Comparison of ENCODE assay signal across 23 mouse cellular contexts in genomic region chr4:130893688-130894087, GRCm38 (mm10). TPM values are rescaled to one million over a fixed set of nuclear protein-coding genes. Genes with fewer than 3 reads are reported as not detected.
DNase-seq lines count a peak whose midpoint lies in the region; ATAC-seq and TF ChIP-seq lines count a peak whose summit lies in the region.
"Had no signal": no experiment of that assay in that cellular context is flagged by ENCODE, and none has a peak within 500 bp of the region (broad histone marks: within the 10 kb centered on the region; RNA-seq: fewer than 3 reads in every experiment).

No protein-coding gene starts in this region.

- WGBS in bone marrow, adult 2 months = 64% methylated on average over 5 of the region's 5 CpGs

- no peaks in the 10 kb centered on the region for H3K4me1 ChIP-seq in bone marrow, adult 2 months (ENCODE audit: control insufficient read depth, insufficient read depth, low read length)

- TF ChIP-seq CTCF in layer of hippocampus, adult 2 months (conservative IDR thresholded peaks at IDR 0.05) = peak; percentile 63
- 0 out of 2 replicates have a peak, but pooled peaks have one; percentile 0 for TF ChIP-seq CTCF in bone marrow, adult 2 months (IDR thresholded peaks at IDR 0.05; ENCODE audit: control insufficient read depth, insufficient read depth, low read length)

- ATAC-seq in cerebellum, adult (ENCODE audit: insufficient number of reproducible peaks, low FRiP score, low TSS enrichment) = no peak
- ATAC-seq: forebrain, embryonic 13.5 days; hindbrain, embryonic 16.5 days had no signal

- H3K27ac ChIP-seq in layer of hippocampus, adult 2 months = no peak overlapping the region
- H3K27ac ChIP-seq in bone marrow, adult 2 months (ENCODE audit: control insufficient read depth, insufficient read depth, low read depth, low read length, poor library complexity) = no peak overlapping the region
- H3K27ac ChIP-seq: forebrain, embryonic 13.5 days; heart, embryonic 13.5 days; limb, embryonic 12.5 days; macrophage; midbrain, embryonic 12.5 days had no signal

- no peak for TF ChIP-seq POLR2A in bone marrow, adult 2 months (IDR thresholded peaks at IDR 0.05; ENCODE audit: borderline replicate concordance, control insufficient read depth, low read depth, low read length)

- no peak overlapping the region for H3K4me3 ChIP-seq in layer of hippocampus, adult 2 months
- no peak overlapping the region for H3K4me3 ChIP-seq in bone marrow, adult 2 months (replicated peaks; ENCODE audit: control insufficient read depth, low read depth, low read length)
- H3K4me3 ChIP-seq: forebrain, embryonic 13.5 days; heart, embryonic 13.5 days; limb, embryonic 12.5 days; midbrain, embryonic 12.5 days had no signal

- no peak for DNase-seq in layer of hippocampus, adult 2 months (ENCODE audit: low spot score in 2 of 2)
- DNase-seq in layer of hippocampus, adult 18-20 months (ENCODE audit: low spot score in 2 of 2) = no peak
- DNase-seq in thymus, postnatal 14 days = peak; percentile 43
- no peak for DNase-seq in thymus, postnatal 25 days
- no peak for DNase-seq in lung, postnatal 36 days
- DNase-seq: adrenal gland, postnatal 14 days; cerebellum, adult 9-11 months; heart, postnatal 36 days; kidney, adult 9 months; layer of hippocampus, postnatal 36 days; right cerebral cortex, postnatal 14 days had no signal

RNA-seq across cellular contexts. Expression of gene Laptm5, which starts 19.2 kb away (rescaled TPM):
- total RNA-seq in layer of hippocampus, adult 2 months (2021) = 10 to 100 TPM; 33.9 to 34.0 TPM
- 10 to 100 TPM; 39.2 to 42.9 TPM for total RNA-seq in layer of hippocampus, adult 18-20 months (2021)
- 193 and 436 TPM in 2 replicates for polyA plus RNA-seq in bone marrow, adult 2 months (2011; ENCODE audit: insufficient read depth, insufficient read length, low replicate concordance, missing spikeins)

RNA-seq across cellular contexts. Expression of gene Matn1, which starts 50.5 kb away (rescaled TPM):
- under 1 TPM; 0.41 to 0.64 TPM for total RNA-seq in layer of hippocampus, adult 2 months (2021)
- under 1 TPM; 0.33 to 0.72 TPM for total RNA-seq in layer of hippocampus, adult 18-20 months (2021)
- not detected in 2 replicates for polyA plus RNA-seq in bone marrow, adult 2 months (2011; ENCODE audit: insufficient read depth, insufficient read length, low replicate concordance, missing spikeins)
- total RNA-seq: adrenal gland, postnatal 14 days; gastrocnemius, postnatal 4 days; heart, postnatal 36 days had no signal
- polyA plus RNA-seq: CD4-positive, CD25-positive, alpha-beta regulatory T cell, adult 4 months; forebrain, embryonic 13.5 days; heart, embryonic 13.5 days; large intestine, adult 2 months; neural tube, embryonic 14.5 days had no signal
